Mouse (Mus musculus) liver, embryonic 16.5 days (tissue): ENCODE results near the gene Lama4. TPM values are rescaled to one million over a fixed set of nuclear protein-coding genes. Genes with fewer than 3 reads are reported as not detected.

Experiments used
- ATAC-seq: fragments of 200-750 bp; cut with Nextera tagmentation; 2 replicates; pipeline ENCODE4 v1.8.0; 2017; ENCODE audit warnings: low read depth, mild to moderate bottlenecking, moderate number of reproducible peaks, moderate library complexity
- H3K27ac ChIP-seq: fragments of 300-500 bp; sonication (generic); 2 replicates; pipeline ENCODE4 v1.5.1; 2014; ENCODE audit warnings: mild to moderate bottlenecking, low read length
- H3K27me3 ChIP-seq: fragments of 300-500 bp; sonication (generic); 2 replicates; pipeline ENCODE4 v1.6.1; 2014; ENCODE audit warnings: low read depth, low read length, mixed read lengths; ENCODE audit not compliant: control insufficient read depth, insufficient read depth
- H3K36me3 ChIP-seq: fragments of 300-500 bp; sonication (generic); 2 replicates; pipeline ENCODE4 v1.6.1; 2014; ENCODE audit warnings: mild to moderate bottlenecking; ENCODE audit not compliant: control insufficient read depth, insufficient read depth
- H3K4me1 ChIP-seq: fragments of 300-500 bp; sonication (generic); 2 replicates; pipeline ENCODE4 v1.6.1; 2014; ENCODE audit warnings: low read depth, low read length, mixed read lengths; ENCODE audit not compliant: control insufficient read depth
- H3K4me2 ChIP-seq: fragments of 300-500 bp; sonication (generic); 2 replicates; pipeline ENCODE4 v1.6.1; 2014; ENCODE audit warnings: low read depth, low read length, mixed read lengths
- H3K4me3 ChIP-seq: fragments of 300-500 bp; sonication (generic); 2 replicates; pipeline ENCODE4 v1.5.1; 2014; ENCODE audit warnings: low read depth, mild to moderate bottlenecking, low read length
- H3K9ac ChIP-seq: fragments of 300-500 bp; sonication (generic); 2 replicates; pipeline ENCODE4 v1.6.1; 2014; ENCODE audit warnings: low read depth, low read length
- H3K9me3 ChIP-seq: fragments of 300-500 bp; sonication (generic); replicated peaks from 2 replicates; pipeline ENCODE4 v1.6.1; 2016; ENCODE audit warnings: low read length; ENCODE audit not compliant: control insufficient read depth
- WGBS: fragments of 180-500 bp; shearing (Covaris S2); extraction: QIAGEN DNeasy Blood & Tissue Kit; methylation state at CpG from one replicate; pipeline ENCODE4 v1.1.7; 2014; ENCODE audit not compliant: insufficient replicate concordance; 5-methylcytosine and 5-hydroxymethylcytosine counted together
- polyA plus RNA-seq: library from polyadenylated mRNA; unstranded; fragments of >200 nt; fragmentation: Nextera tagmentation; extraction: Ambion mirVana; gene quantifications from 2 replicates; pipeline ENCODE4 v1.2.1, GENCODE M21; 2015

Lama4 gene
- polyA plus RNA-seq, 1 experiment from 2014 or later, result 2.1 TPM

DNA sequence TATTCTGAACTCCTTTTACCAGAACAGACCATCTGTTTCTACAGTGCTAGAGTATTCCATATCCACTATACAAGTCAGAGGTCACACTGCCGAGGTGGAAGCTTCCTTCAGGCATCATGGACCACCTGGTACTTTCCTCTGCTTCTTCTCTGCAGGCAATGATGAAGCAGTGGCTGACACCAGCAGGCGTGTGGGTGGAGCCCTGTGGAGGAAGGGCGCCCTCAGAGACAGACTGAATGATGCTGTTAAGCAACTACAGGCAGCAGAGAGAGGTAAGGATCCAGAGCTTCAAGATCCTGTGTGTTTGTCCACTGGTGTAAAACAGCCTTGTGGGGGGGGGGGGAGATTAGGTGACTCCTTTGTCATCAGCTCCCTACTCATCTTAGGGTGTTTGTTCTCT is 100.1 kb downstream of the Lama4 start:
- Histone ChIP-seq H3K4me3 (no peak overlapping the region), H3K27ac (no peak overlapping the region), H3K9me3 (no peaks in the 10 kb centered on the region), H3K36me3 (no peaks in the 10 kb centered on the region), H3K4me2 (no peak overlapping the region), H3K27me3 (no peaks in the 10 kb centered on the region), H3K9ac (no peak overlapping the region), H3K4me1 (no peaks in the 10 kb centered on the region)
- no peak for ATAC-seq
- WGBS, result 43% methylated on average over 3 of the region's 3 CpGs

DNA sequence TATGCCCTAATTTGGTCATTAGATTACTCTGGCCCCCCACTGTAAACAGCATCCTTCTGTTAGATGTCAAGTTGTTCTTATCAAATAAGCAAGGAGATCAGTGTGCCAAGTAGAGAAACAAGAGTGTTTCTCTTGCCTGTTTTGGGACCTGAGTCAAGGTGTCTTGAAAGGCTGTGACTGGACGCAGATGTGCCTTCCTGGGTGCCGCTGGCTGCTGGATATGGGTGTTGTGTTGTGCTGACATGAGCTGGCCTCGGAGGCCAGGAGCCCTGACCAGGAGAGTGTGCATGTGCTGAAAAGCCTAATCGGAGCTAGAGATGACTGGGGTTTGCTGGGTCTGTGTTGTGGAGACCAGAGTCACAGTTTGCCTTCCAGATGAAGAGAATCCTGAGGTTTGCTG is 100.7 kb downstream of the Lama4 start:
- H3K9me3 ChIP-seq, result no peaks in the 10 kb centered on the region
- no peak for ATAC-seq
- no peak overlapping the region for H3K9ac ChIP-seq
- 67% methylated on average over 4 of the region's 4 CpGs for WGBS
- H3K4me2 ChIP-seq, result no peak overlapping the region
- H3K27ac ChIP-seq, result no peak overlapping the region
- H3K36me3 ChIP-seq, result no peaks in the 10 kb centered on the region
- H3K4me1 ChIP-seq, result no peaks in the 10 kb centered on the region
- no peak overlapping the region for H3K4me3 ChIP-seq
- H3K27me3 ChIP-seq, result no peaks in the 10 kb centered on the region

DNA sequence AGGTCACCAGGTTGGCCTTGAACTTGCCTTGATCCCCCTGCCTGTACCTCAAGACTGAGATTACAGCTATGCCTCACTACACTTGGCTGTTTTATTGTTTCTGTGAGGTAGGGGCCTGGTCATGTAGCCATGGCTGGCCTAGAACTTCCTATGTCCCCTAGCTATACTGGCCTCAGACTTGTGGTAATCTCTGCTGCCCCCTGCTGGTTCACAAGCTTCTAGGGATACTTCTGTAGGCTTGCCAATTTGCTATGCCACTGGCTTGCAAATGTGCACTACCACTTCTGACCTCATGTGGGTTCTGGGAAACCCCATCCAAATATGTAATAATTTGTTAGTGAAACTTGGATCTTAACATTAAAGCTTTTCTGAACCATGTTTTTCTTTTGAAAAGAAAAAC is 101.6 kb downstream of the Lama4 start:
- Histone ChIP-seq H3K27me3 (no peaks in the 10 kb centered on the region), H3K9me3 (no peaks in the 10 kb centered on the region), H3K4me1 (no peaks in the 10 kb centered on the region), H3K27ac (no peak overlapping the region), H3K36me3 (no peaks in the 10 kb centered on the region), H3K9ac (no peak overlapping the region), H3K4me2 (no peak overlapping the region), H3K4me3 (no peak overlapping the region)
- ATAC-seq, result no peak

DNA sequence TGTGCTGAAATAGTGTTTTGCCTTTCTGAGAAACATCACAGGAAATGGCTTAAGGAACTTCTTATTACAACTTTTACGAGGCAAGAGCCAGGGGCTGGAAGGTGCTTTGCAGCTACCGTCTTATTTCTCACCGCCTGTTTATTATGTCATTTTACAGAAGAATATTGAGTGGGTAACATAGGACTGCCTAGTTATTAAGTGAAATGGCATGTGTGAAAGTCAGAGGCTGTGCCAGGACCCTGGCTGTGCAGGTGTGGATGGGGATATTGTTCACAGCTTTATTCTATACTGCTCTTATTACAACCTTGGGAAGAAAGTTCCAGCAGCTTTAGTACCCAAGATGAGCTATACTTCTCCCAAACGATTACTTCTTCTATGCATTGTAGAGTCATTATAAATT is 106.7 kb downstream of the Lama4 start:
- WGBS, result 68% methylated on average over 4 of the region's 4 CpGs
- no peak overlapping the region for H3K27ac ChIP-seq
- no peaks in the 10 kb centered on the region for H3K36me3 ChIP-seq
- H3K4me1 ChIP-seq, result no peaks in the 10 kb centered on the region
- no peaks in the 10 kb centered on the region for H3K9me3 ChIP-seq
- H3K27me3 ChIP-seq, result no peaks in the 10 kb centered on the region
- H3K9ac ChIP-seq, result no peak overlapping the region
- H3K4me3 ChIP-seq, result no peak overlapping the region
- ATAC-seq, result no peak
- no peak overlapping the region for H3K4me2 ChIP-seq

DNA sequence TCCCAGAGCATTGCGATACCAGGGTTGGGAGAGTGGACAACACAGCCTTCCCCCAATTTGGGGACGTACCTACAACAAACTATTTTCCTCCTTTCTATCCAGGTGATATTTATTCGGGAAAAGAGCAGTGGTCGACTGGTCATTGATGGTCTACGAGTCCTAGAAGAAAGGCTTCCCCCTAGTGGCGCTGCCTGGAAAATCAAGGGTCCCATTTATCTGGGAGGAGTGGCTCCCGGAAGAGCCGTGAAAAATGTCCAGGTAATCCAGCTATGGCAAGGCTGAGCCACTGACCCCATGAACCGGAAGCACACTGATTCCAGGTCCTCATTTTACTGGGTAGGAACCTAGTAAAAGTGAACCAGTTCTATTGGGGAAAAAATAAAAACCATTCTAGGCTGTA is 131.7 kb downstream of the Lama4 start:
- H3K9me3 ChIP-seq, result no peaks in the 10 kb centered on the region
- no peak overlapping the region for H3K9ac ChIP-seq
- no peak overlapping the region for H3K4me2 ChIP-seq
- H3K4me1 ChIP-seq, result no peaks in the 10 kb centered on the region
- no peaks in the 10 kb centered on the region for H3K27me3 ChIP-seq
- H3K27ac ChIP-seq, result no peak overlapping the region
- no peaks in the 10 kb centered on the region for H3K36me3 ChIP-seq
- 72% methylated on average over 9 of the region's 9 CpGs for WGBS
- H3K4me3 ChIP-seq, result no peak overlapping the region
- no peak for ATAC-seq

DNA sequence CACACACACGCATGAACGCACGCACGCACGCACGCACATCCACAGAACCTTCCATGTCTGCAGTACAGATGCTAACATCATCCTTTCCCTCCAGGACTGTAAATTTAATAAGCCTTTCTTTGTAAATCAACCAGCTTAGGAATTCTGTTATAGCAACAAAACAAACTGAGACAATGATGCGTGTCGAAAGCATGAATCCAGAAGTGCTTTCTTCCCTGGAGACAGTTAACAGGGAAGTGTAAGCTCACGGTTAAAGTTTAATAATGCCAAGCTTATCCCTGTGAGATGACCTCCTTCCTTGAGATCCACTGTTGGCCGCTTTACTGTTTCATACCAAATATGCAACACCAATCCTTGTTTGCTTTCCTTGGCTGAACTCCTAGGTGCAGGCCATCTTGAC is 133.4 kb downstream of the Lama4 start:
- Histone ChIP-seq H3K4me1 (no peaks in the 10 kb centered on the region), H3K4me2 (no peak overlapping the region), H3K27me3 (no peaks in the 10 kb centered on the region), H3K9me3 (no peaks in the 10 kb centered on the region), H3K9ac (no peak overlapping the region), H3K27ac (no peak overlapping the region), H3K36me3 (no peaks in the 10 kb centered on the region), H3K4me3 (no peak overlapping the region)
- no peak for ATAC-seq
- WGBS, result 84% methylated on average over 10 of the region's 10 CpGs

DNA sequence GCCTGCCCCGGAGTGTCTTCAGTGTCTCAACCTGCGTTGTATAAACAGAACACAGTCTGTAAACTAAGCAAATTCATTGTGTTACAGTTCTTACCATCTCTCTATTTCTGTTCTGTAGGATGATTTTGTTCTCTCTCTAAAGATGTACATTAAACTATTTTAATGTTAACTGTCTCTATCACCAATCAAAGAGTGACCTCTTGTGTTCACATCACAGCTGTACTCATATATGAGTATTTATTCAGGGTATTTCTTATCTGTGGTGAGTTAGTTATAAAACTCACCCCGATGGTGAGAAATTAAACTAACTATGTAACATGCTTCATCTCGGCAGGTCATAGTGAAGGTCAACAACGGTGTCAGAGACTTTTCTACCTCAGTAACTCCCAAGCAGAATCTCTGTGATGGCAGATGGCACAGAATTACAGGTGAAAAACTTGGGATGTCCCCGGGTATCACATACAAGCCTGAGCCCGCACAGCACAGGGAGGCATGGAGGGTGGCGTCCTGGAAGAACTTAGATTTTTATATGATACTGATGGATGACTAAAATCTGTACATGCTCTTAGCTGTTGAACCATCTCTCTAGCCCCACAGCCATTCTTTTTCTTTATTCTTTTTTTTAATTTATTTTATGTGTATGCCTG is 139.6 kb downstream of the Lama4 start:
- Histone ChIP-seq H3K4me2 (no peak overlapping the region), H3K9ac (no peak overlapping the region), H3K27me3 (no peaks in the 10 kb centered on the region), H3K36me3 (no peaks in the 10 kb centered on the region), H3K27ac (no peak overlapping the region), H3K4me1 (no peaks in the 10 kb centered on the region), H3K4me3 (no peak overlapping the region), H3K9me3 (no peaks in the 10 kb centered on the region)
- WGBS, result 78% methylated on average over 8 of the region's 8 CpGs
- no peak for ATAC-seq

DNA sequence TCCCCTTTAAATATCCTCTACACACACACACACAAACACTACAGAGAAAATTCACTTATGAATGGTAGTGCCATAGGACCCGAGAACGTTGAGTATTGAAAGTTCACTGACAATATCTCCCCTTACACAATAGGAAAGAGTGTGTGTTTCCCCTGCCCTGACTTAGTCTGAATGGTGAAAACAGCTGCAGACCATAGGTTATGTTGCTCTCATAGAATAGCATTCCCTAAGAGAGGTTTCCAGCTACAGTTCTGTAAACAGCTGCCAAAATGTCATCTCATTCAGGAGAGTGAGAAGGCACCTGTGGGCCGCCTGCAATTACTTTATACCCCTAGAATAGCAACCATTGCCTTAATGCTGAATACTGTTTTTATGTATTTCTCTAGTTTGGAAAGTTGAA is 141.1 kb downstream of the Lama4 start:
- H3K4me1 ChIP-seq, result no peaks in the 10 kb centered on the region
- H3K9ac ChIP-seq, result no peak overlapping the region
- 56% methylated on average over 3 of the region's 3 CpGs for WGBS
- no peaks in the 10 kb centered on the region for H3K27me3 ChIP-seq
- H3K4me3 ChIP-seq, result no peak overlapping the region
- ATAC-seq, result no peak
- H3K4me2 ChIP-seq, result no peak overlapping the region
- H3K27ac ChIP-seq, result no peak overlapping the region
- no peaks in the 10 kb centered on the region for H3K36me3 ChIP-seq
- no peaks in the 10 kb centered on the region for H3K9me3 ChIP-seq

DNA sequence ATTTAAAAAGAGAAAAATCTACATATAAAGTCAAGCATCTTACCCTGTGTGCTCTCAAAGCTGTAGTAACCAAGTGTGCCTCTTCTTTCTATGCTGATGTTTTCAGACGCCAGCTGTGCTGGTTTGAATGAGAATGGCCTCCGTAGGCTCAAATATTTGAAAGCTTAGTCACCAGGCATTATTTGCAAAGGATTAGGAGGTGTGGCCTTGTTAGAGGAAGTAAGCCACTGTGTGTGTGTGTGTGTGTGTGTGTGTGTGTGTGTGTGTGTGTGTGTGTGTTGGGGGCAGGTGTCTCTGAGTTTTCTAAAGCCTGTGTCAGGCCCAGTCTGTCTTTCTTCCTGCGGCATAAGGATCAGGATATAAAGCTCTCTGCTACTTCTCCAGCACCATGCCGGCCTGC is 141.6 kb downstream of the Lama4 start:
- H3K36me3 ChIP-seq, result no peaks in the 10 kb centered on the region
- ATAC-seq, result no peak
- H3K9ac ChIP-seq, result no peak overlapping the region
- H3K27me3 ChIP-seq, result no peaks in the 10 kb centered on the region
- H3K9me3 ChIP-seq, result no peaks in the 10 kb centered on the region
- WGBS, result 63% methylated on average over 4 of the region's 4 CpGs
- H3K4me3 ChIP-seq, result no peak overlapping the region
- H3K4me1 ChIP-seq, result no peaks in the 10 kb centered on the region
- H3K4me2 ChIP-seq, result no peak overlapping the region
- no peak overlapping the region for H3K27ac ChIP-seq
